Mouse (Mus musculus) embryo, embryonic 11 days (tissue): ENCODE measurements around the gene Slc35c2.

Experiments used
- DNase-seq: peaks from one replicate; pipeline ENCODE4 v3.0.0-alpha.2; 2015

The Slc35c2 gene

GRCm38 (mm10) chr2:165271326-165271725 is 16.3 kb downstream of the Slc35c2 start:
- DNase-seq, result peak; percentile 24

DNA sequence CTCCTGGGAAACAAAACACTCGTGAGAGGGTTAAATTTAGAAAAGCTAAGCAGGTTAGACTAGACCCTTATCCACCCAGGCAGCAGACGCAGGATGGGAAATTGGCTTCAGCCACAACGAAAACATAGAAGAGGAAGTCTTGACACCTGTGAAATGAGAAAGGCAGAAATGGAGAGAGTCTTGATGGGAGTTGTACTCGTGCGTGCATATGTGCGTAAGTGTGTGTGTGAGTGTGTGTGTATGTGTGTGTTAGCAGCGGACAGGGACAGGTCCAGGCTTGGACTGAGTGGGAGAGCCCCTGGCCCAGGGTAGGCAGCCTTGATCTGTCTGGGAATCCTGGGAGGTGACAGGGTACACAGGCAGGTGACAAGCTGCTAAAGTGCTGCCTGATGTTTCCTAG is 16.8 kb downstream of the Slc35c2 start:
- no peak for DNase-seq

GRCm38 (mm10) chr2:165266739-165267138 is 20.9 kb downstream of the Slc35c2 start:
- DNase-seq, result peak; percentile 39

- no peak for DNase-seq
Measured at GRCm38 (mm10) chr2:165263861-165264260, 23.8 kb downstream of the Slc35c2 start.

DNA sequence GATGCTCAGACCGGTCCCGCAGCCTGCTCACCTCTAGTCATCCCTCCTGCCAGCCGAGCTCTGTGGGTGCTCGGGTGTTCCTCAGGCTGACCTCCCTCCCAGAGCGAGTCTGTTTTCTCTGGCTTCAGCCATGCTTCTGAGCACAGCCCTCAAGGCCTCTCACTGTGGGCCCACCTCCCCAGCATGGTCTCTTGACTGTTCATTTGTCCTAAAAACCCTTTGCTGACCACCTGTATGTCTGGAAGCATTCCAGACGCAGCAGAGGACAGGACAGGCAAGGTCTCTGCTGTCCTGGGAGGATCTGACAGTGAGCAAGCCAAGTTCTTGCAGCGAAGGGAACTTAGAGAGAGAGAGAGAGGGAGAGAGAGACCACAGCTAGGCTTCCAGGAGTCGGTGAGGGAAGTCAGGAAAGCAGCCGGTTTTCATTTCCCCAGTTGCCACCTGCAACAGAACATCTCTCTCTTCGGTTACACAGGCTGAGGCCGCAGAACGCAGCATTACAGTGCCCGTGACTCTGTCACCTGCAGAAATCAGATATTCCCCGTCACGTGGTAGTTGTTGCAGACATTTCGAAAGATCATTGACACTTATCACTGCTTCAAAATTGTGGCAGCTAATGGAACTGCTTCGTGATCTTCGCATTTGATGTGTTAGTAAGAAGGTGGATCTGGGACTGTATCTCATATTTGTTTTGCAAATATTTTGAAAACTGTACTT is 25.2 kb downstream of the Slc35c2 start:
- DNase-seq, result no peak

DNA sequence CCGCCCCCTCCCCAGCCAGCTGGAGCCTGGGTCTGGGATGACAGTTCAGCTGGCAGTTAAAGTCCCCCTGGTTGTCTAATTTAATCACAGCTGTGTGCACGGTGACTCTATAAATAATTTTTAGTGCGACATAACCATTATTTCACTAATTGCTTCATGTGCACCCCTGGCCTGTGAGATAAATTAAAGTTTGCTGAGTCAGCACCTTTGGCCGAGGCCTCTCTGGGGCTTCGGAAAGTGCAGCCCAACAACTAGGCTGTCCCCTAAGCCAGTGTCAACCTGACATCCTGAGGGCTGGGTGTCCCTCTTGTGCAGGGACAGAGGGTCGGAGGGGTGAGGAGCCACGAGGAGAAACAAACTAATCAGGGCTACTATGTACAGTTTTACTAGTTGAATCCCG is 27.8 kb downstream of the Slc35c2 start:
- DNase-seq, result no peak

DNA sequence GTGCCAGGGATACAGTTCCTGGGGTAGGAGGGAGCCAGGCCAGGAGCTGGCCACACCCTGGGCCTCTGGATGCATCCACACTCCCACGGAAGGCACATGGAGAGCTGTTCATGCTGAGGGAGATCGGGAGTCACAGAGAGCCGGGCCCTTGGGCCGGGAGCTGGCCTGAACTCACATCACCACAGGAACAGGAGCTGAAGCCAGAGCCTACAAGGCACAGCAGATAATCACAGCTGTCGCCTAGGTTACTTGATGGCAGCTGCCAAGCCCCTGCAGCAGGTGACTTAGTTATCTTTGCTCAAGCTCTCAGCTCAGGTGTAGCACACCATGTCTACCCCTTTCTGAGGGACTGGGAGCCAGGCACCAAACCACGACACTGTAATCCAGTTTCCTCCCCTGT is 29.3 kb downstream of the Slc35c2 start:
- DNase-seq, result no peak

- DNase-seq, result no peak
Measured at GRCm38 (mm10) chr2:165257151-165257834, 30.4 kb downstream of the Slc35c2 start.

GRCm38 (mm10) chr2:165256213-165256612 is 31.5 kb downstream of the Slc35c2 start:
- DNase-seq, result no peak

DNA sequence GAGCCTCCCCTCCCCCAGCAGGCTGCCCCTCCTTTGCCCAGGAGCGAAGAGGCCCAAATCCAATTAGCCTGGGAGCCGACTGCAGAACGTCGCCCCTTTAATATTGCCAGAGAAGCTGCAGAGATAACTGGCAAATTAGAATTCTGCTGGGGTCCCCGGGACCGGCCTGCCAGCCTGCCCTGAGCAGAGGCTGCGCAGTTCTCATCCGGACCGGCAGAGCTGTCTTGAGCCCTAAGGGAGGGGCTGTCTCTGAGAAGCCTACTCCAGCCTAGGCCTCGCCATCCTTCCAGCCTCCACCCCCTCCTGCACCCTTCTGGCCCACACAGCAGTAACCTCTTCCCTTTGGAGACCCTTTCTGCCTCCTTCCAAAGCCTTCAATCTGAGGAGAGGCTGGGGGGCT is 33.8 kb downstream of the Slc35c2 start:
- peak; percentile 41 for DNase-seq

- no peak for DNase-seq
Measured at GRCm38 (mm10) chr2:165253269-165253668, 34.4 kb downstream of the Slc35c2 start.

DNA sequence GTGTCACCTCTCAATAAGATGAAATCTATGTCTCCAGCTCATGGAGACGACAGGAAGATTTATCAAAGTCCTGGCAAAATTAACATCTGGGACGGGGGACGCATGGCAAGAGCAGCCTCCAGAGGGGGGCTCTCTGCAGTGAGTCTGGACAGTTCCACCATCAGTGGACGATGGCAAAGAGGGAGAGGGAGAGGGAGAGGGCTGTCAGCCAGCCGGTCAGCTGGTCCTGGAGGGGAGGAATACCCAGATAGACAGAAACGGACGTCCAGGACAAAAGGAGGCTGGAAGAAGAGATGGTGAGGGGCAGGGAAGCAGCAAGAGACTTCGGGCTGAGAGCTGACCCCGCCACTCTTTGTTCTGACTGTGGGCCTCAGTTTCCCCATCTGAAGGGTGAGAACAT is 34.9 kb downstream of the Slc35c2 start:
- DNase-seq, result no peak

GRCm38 (mm10) chr2:165252381-165252780 is 35.3 kb downstream of the Slc35c2 start:
- DNase-seq, result no peak

DNA sequence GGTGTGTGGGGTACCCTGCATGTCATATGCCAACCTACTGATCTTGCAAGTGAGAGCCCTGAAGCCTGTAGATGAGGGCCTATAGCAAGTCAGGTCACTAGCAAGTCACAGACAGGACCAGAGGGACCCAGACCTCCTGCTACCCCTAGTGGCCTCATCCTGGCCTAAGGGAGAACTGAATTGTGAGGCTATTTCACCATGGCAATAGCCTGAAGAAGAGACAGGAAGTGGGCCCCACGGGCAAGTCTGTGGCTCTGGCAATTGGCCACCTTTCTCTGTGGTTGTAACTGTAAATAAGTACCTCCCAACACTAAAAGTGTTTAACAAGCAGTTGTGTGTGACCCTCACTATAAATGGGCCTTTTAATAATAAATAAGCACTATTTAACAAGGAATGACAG is 36.8 kb downstream of the Slc35c2 start:
- DNase-seq, result no peak

GRCm38 (mm10) chr2:165248967-165249366 is 38.7 kb downstream of the Slc35c2 start:
- peak; percentile 35 for DNase-seq

- DNase-seq, result no peak
Measured at GRCm38 (mm10) chr2:165246349-165246748, 41.3 kb downstream of the Slc35c2 start.

- DNase-seq, result no peak
Measured at GRCm38 (mm10) chr2:165243122-165243720, 44.4 kb downstream of the Slc35c2 start.

- no peak for DNase-seq
Measured at GRCm38 (mm10) chr2:165242575-165242974, 45.1 kb downstream of the Slc35c2 start.

DNA sequence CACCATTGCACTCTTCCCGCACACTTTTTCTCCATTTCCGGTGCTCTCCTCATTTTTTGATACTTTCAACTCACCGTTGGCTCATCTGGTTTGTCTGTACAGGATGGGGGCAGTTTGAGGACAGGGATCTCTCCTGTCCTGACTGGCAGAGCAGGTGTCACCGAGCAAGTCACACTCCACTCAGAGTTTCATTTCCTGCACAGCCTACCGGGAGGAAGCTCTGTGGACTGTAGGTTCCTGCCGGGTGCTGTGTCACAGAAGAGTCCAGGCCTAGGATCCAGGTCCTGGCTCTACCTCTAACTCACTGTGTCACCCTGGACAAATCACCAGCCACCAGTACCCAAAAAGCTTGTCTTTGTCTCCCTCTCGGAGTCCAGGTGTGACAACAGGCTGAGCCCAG is 45.9 kb downstream of the Slc35c2 start:
- no peak for DNase-seq

DNA sequence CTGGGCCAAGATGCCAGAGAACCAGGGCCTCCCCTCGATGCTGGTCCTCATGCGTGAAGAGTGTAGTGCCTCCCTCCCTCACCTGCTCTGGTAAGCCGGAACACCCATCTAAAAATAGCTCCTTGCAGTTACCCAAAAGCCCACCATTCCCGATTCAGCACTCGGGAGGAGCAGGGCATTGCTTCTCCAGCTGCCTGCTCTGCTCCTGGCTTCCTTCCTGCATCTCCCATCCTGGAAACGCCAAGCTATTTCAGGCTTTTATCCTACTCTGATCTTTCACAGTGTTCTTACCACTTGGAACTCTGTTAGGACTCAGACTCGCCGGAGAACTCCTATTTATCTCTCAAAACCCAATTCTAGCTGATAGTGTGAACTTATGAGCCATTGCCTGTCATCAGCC is 47.3 kb downstream of the Slc35c2 start:
- DNase-seq, result no peak

DNA sequence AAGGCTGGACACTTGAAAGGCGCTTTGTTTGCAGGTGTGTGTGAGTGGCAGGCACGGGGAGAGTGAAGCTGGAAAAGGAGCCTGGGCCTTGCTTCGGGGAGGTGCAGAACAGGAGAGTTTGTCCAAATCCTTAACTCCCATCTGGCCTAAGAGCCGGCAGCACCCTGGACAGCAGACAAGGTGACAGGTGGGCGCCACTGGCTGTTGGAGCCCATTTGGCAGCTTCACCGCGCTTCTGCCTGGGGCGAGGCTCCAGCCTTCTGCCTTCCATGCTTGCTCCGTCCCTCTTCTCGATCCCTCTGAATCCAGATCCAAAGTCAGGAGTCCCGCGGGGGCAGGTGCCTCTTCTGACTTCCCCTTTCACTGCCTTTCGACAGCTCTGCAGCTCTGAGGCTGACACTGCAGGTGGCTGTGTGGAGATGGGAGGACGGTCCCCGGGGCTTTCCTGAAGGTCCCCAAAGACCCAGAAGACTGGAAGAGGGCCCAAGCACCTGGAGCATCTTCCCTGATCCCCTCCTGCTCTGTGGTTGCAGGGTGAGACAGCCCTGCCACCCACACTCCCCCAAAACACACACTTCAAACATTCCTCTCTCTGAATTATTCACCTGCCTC is 48.0 kb downstream of the Slc35c2 start:
- peak; percentile 42 for DNase-seq

GRCm38 (mm10) chr2:165238416-165239145 is 49.1 kb downstream of the Slc35c2 start:
- peak; percentile 31 for DNase-seq
